Mouse (Mus musculus) c-Kit-positive CD71-positive TER-119-positive erythroid progenitor cells, embryonic 14.5 days (primary cell): ENCODE data around the gene Spata1.
"Not testable (repeated sequence)": the region's sequence is repeated elsewhere in the genome, so short reads cannot be mapped to it uniquely, and the experiment has no call there.

Source experiments
- DNase-seq: peaks from one replicate; pipeline ENCODE4 v3.0.0-alpha.2; 2013; ENCODE audit warnings: low spot score

Gene Spata1

DNA sequence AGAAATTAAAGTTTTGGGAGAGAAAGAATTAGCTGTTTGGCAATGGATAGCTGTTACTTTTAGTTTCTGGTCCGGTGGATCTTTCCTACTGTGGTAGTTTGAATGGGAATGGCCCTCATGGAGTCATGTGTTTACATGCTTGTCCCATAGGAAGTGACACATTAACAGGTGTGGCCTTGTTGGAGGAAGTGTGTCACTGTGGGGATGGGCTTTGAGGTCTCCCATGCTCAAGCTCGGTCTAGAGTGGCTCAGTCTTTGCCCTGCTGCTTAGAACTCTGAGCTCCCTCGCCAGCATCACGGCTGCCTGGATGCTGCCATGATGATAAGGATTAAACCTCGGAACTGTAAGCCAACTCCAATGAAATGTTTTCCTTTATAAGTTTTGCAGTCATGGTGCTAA is 48.2 kb downstream of the Spata1 start:
- DNase-seq = no peak

DNA sequence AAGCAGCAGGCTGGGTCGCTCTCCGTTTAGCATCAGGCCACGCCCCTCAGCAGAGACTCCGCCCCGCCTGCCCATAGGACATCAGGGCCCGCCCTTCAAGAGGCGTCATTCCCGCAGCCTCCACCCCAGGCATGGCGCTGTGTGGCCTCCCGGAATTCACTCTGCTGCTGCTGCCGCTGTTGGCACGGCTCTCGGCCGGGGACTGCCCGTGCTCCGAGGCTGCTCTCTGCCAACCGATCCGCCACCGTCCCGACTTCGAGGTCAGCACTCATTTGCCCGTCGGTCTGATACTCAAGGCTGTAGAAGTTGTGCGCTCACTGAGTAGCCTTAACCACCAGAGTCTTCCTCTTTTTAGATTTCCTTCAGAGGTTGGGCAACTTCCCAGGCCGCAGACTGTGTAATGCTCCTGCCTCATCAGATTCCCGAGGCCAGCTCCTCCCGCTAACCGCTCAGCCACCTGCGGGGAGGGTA is 49.1 kb downstream of the Spata1 start:
- peak; percentile 88 for DNase-seq

DNA sequence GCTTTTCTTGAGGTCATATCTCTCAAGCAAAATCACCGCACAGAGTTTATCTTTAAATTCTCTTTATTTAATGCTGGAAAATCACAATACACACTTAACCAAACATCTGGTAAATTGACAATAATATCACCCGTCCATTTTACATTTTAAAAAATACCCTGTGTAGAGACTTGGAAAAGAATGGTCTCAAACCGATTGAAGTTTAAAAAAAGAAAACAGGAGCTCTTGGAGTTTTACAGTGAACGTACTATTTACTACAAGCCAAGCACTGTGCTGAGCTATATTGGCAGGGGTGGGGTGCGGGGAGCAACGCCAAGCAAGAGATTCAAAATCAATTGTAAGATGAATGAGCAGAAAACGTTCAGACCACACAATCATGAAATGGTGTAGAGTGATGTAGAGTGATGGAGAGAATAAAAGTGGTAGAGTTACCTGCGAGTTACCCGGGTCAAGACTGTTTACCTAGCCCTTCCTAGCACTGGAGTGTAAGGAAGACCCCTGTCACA is 49.8 kb downstream of the Spata1 start, which contains the start of gene Ctbs:
Gene Ctbs (plus strand): TSS at position 51 of the 506 bp plus-strand sequence.
- peak; percentile 16 for DNase-seq

DNA sequence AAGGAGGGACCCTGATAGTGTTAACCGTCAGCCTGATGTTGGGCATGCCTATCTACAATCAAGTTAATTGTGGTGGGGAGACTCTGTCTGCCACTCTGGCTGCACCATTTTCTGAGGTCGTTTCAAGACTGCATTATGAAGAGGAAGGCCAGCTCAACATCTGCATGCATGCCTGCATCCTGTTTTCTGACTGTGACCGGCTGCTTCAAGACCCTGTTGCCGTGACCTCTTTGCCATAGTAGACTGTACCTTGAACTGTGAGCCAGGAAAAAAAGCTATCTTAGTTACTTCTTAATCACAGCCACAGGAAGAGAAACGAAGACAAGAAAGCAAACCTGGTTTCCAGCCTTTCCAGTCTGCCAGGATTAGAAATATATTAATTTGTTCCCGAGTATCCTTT is 50.6 kb downstream of the Spata1 start:
- no peak for DNase-seq

DNA sequence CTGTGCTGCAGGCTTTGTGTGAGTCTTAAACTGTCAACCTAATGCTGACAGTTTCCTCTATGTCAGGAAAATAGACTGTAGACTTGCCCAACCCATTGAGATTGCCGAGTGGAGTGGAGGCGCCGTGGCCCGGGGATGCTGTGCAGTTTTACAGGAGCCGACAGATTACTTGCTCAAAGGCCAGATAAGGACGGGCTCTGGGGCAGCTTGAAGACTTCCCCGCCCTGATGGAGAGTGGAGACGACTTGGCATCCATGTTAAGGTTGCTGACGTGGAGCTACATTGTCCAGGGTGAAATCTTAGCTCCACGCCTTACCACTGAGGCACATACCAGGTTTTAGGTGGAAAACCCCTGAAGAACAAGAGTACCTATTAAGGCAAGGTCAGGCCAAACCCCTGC is 51.2 kb downstream of the Spata1 start:
- DNase-seq = no peak

DNA sequence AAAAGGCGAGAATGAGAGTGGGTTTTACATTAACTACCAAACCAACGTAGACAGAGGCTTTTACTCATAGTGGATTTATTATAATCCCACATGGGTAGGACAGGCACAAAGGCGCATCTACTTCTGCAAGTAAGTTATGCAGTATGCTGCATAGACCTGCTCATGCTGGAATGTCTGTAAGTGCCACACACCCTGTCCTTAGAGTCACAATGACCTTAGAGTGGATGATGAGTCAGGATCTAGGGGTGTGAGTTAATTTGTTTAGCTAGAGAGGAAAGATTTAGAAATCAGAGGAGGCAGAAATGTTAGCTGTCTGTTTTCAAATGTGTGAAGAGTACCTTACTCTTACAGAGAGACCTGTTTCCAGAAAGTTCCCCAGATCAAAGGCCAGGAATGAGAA is 52.0 kb downstream of the Spata1 start:
- DNase-seq = no peak

DNA sequence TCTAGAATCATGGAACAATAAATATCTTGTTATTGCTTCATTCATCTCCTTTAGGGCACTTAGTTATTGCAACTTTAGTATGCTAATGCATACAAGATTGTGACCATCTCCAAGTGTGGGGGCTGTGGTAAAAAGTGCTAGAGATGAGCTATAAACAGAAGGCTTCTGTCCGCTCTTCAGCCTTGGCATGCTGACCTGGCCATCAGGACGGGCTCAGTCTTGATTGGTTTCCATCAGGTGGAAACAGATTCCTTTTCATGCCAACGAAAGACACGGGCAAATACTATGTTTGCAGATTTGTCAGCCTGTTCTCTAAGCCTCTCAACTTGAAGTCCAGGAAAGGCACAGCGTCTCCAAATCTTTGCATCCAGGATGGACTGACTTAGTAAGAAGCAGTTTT is 52.4 kb downstream of the Spata1 start:
- no peak for DNase-seq

DNA sequence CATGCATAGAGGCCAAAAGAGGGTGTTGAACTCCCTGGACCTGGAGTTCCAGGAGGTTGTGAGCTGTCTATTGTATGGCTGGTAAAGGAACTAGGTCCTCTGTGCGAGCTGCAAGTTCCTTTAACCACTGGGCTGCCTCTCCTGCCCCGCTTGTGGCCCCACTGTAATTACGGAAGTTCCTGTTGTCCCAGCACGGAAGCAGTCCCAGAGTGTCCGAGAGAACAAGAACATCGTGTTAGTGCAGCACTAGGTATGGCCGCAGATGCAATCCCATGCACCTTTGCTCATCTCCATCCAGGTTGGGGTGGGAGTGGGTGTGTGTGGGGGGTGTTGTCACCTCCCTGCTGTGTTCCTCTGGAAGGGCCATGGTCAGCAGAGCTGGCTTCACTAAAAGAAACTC is 54.7 kb downstream of the Spata1 start:
- DNase-seq = no peak

DNA sequence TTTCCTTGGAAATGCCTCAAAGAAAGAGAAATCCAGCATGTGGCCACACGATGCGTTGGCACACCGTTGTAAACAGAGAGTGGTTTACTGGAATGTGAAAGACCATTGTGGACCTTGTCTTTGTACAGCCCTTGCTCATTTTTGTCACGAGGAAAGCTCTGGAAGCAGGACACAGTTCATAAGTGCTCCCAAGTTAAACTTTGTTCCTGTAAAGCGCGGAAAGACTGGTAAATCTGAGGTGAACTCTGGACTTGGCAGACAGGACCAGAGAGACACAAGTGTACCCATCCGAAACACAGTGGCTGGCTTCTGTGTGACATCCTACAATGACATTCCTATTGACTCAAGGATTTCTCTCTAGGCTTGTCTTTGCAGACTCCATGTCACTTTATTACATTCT is 56.2 kb downstream of the Spata1 start:
- DNase-seq = no peak

DNA sequence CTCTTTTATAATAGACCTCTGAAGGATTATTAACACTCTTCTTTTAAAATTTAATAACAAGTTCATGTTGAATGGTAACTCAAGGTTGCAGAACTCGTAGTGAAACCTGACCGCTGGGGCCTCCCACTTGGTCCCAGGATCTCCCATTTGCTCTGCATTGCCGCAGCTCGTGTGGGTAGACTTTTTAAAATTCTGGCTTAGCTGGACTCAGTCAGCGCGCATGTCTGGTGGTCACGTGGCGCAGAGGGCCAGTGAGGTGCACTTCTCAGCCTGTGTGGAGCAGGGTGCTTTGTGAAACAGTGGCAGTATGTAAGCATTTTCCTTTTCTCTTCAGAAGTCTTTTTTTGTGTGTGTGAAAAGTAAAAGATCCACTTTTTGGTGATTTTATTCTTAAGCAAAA is 56.6 kb downstream of the Spata1 start:
- DNase-seq = no peak

DNA sequence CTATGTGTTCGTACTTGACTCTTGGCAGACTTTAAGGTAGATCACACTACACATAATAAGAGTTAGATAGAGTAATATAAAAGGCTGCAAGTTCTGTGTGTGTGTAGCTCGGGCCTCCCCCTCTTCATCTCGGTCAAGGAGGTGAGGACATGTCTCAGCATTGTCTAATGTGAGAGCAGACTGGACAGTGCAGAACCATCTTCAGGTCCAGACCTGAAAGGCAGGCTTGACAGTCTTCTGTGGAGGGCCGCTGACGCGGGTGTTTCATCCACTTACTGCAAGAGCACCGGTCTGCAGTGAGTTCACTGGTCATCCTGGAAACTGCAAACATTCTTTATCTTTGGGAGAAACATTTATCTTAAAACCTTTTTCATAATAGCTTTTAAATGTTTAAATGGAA is 57.1 kb downstream of the Spata1 start:
- no peak for DNase-seq

DNA sequence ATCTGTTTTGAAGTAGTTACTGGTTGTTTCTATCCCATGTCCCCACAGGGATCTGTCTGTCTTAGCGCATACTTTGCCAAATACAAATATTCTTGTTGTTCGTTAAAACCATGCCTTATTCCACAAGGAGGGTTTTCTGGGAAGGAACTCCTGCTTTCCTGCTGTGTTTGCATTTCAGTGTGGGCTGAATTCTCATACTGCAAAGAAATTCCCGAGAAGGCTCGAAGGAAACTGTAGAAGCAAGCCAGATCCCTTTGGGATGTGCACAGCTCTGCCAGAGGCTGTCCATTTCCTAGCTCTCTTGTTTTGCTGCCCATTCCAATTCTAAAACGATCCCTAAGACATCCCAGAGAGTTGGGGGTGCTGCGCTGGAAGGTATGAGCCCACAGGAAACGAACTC is 59.1 kb downstream of the Spata1 start:
- DNase-seq = no peak

DNA sequence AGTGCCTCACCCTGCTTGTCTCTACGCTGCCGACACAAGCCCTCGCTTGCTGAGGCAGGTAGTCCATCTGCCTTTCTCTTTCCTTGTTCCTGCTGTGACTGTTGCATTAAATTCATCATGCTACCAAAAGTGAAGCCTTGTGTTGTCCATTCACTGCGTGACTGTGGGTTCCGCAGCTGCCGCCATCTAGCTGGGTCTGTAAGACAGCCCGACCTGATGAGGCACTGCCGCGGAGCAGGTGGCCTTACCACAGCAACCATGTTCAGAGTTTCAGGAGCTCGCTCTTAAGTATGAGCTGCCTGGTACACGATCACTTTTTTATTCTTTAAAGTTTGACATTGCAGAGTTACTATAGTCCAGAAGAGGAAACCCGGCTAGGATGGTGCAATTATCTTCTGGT is 59.5 kb downstream of the Spata1 start:
- DNase-seq = no peak

DNA sequence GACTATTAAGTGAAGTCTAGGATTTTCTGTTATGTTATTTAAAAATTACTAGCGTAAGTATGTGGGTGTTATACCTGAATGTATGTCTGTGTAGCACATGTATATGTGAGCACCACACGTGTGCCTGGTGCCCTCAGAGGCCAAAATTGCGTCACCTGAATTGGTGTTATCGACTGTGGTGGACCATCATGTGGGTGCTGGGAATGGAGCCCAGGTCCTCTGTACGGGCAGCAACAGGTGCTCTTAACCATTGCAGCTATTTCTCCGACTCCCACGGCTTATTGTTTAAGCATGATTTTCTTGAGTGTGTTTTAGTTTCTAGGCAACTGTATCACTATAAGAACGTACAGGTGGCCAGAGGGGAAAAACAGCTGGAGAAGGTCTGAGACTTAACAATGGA is 63.4 kb downstream of the Spata1 start:
- no peak for DNase-seq

DNA sequence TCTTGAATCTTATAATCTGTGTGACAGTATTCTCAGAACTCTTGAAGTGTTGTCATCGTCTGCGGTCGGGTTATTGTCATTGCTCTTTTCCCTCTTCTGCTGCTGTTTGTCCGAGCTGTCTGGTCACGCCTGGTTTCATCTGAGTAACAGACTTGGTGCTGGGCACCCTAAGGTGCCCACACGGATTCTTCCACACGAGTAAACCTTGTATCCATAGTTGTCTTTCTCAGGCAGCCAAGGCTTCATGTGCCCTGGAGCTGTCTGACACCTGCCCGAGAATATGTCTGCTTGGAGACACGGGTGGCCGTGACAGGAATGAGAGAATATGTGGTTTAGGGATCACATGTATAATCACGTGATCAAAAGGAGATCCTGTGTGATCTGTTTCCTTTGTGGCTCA is 64.0 kb downstream of the Spata1 start:
- no peak for DNase-seq

DNA sequence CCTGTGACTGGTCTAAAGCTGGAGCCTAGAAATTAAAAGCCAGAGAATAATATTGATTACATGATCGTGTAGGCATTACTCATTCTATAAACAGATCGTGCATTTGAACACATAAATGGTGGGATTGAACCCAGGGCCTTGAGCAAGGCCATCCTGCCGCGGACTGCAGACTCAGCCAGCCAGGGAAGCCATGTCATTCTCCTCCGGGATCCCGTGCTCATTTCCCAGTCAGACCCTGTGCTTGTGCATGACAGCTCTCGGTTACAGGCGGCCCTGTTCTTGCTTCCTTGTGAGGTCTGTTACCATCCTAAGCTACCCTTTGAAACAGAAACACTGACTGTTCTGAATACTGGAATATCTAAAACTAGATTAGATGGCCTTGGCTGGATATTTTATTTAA is 64.9 kb downstream of the Spata1 start:
- DNase-seq = no peak

DNA sequence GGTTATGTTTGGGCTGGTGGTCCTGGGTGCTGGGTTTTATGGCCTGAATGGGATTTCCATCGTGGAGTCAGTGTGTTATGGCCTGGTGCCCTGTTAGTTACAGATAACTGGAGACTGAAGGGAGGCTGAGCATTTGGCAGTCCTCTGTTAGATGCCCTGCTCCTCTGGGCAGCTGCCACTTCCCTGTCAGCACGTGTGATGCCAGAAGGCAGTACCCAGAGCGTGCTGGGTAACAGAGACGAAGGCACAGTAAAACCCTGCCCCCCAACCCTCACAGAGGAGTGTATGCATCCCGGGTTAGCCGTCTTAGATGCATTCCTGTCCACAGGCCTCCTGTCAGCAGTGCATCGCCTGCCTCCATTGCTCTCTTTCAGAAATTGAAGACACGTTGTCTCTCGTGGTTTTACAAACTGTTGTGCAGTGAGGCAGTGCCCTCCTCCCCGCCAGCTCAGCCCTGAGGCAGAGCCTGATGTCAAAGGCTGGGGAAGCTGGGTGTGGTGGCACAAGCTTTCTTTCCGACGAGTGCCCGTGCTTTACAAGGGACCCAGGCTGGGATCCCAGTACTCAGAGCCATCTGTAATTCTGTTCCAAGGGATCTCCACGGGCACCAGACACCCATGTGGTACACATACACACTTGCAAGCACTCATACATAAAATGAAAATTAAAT is 65.7 kb downstream of the Spata1 start:
- DNase-seq = no peak

DNA sequence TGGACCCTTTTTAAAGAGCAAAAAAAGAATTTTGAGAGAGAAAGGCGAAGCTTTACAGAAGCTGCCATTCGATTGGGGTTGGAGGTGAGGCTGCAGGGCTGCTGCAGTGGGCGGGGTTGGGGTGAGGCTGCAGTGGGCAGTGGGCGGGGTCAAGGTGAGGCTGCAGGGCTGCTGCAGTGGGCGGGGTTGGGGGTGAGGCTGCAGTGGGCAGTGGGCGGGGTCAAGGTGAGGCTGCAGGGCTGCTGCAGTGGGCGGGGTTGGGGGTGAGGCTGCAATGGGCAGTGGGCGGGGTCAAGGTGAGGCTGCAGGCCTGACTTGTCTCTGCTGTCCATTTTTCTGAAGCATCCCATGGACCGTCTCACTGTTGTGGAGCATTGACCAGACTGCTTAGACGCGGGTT is 66.5 kb downstream of the Spata1 start:
- not testable (repeated sequence) for DNase-seq

DNA sequence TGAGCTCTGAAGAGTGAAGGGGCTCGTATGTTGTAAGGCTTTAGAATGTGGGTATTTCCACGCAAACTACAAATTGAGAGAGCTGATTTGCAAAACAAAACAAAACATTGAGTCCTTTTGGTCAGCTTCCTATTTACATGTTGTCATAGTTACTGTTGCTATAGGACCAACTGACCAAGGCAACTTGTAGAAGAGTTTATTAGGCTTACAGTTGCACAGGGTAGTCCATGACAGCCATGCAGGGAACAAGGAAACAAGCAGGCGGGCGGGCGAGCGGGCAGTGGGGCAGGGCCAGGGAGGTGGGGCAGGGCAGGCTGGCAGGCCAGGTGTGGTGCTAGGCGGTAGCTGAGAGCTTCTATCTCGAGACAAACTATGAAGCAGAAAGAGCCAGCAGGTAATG is 73.1 kb downstream of the Spata1 start:
- no peak for DNase-seq

DNA sequence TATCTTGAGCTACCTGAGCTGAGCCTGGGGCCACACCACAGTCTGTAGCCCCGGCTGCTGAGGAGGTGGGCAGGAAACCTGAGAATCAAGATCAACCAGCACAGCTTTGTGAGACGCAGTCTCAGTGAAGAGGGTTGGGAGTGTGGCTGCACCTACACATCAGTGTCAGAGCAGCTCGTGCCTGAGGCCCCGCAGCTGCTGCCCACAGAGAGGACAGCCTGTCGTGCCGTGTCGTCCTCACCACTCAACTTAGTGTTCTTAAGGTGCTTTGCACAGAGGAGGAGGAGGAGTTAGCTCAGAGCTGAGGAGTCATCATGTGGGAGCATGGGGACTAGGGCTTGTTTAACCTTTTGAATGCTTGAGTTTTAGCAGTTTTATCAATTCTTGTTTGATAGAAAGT is 73.7 kb downstream of the Spata1 start:
- DNase-seq = no peak

DNA sequence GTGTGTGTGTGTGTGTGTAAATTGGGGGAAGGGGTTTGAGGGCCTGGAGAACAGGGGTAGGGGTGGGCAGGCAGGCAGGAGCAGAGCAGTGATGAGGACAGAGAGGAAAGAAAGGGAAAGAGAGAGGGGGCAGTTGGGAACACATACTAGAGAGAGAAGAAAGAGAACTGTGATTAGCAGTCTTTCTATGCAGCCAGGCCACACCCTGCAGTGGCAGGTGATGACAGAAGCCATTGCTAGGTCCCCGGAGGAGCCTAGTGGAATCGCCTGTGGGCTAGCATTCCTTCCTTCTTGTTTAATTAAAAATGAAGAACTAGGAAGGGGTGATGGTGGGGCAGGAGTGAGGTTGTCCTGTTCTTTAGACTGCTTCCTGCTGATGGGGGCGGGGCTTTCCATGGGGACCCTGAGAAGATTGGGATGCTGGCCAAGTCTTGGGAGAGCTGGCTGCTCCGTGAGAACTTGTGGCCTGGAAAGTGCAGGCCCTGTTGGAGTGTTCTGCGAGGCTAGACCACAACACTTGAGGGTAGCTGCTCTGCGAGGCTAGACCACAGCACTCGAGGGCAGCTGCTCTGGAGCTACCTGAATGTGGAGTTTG is 75.2 kb downstream of the Spata1 start:
- no peak for DNase-seq

DNA sequence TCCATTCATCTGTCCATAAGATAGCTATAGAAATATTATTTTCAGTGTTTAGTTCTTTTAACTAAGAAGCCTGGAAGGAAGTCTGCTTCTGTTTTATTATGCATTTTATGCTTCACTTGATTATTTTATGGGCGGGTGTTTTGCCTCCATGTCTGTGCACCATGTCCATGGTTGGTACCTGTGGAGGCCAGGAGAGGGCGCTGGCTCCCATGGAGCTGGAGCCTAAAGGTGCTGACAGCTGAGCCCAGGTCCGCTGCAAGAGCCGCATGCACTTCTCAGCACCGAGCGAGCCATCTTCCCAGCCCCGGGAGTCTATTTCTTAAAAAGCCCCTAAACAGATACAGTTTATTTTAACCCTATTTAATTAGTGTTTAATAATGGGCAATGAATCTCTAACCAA is 75.8 kb downstream of the Spata1 start:
- no peak for DNase-seq

DNA sequence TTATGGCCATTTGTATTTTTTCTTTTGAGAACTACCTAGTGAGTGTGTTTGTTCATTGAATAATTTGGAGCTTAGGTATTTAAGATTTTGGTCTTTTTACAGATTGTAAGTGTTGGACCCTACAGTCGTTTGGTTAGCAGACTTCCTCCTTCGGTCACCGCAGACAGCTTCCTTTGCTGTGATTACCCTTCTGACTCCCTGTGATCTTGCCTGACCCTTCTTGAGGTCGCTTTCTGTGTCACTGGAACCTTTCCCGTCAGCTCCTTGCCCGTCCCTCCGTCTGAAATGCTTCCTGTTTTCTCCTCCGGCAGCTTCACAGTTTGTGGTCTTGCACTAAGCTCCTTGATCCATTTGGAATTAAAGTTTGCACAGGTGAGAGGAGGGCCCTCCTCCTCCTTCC is 77.8 kb downstream of the Spata1 start:
- no peak for DNase-seq

DNA sequence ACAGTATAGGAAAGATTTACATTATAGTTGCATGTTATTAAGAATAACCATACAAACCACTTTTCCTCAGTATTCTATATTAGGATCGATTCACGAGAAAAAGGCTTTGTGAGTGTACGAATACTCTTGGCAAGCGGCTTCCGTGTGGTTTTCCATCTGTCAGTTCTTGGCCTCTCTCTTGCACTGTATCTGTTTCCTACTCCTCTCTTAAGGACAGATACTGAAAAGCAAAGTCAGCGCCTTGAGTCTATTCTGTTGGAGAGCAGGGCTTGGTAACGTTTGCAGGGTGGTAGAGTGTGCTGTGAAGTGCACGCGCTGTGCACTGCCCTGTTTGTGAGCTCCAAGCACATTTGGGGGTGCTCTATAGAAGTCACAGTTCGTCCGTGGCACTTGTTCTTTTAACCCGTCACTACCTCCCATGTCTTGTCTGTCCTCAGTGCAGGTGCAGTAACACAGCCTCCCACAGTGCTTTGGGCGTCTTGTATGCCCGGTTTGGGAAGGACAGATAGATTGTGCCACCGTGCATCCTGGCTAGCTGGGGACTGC is 79.5 kb downstream of the Spata1 start:
- DNase-seq = no peak
